Mouse (Mus musculus): ENCODE data around the gene Olfr1394.
"Not testable (repeated sequence)": the region's sequence is repeated elsewhere in the genome, so short reads cannot be mapped to it uniquely, and the experiment has no call there.

The Olfr1394 gene

GRCm38 (mm10) chr11:49189737-49190136 lies 35.6 kb downstream of the Olfr1394 start:
- DNase-seq (ENCODE audit: low spot score), result peak; percentile 48

- no peak for DNase-seq (ENCODE audit: low spot score)
Observed at GRCm38 (mm10) chr11:49191083-49191482, 36.9 kb downstream of the Olfr1394 start.

GRCm38 (mm10) chr11:49194771-49195170 lies 40.6 kb downstream of the Olfr1394 start:
- DNase-seq (ENCODE audit: low spot score), result not testable (repeated sequence)

- no peak for DNase-seq (ENCODE audit: low spot score)
Observed at GRCm38 (mm10) chr11:49195819-49196322, 41.7 kb downstream of the Olfr1394 start.

GRCm38 (mm10) chr11:49200666-49201065 lies 46.5 kb downstream of the Olfr1394 start:
- no peak for DNase-seq (ENCODE audit: low spot score)

- DNase-seq (ENCODE audit: low spot score), result no peak
Observed at GRCm38 (mm10) chr11:49201142-49201541, 47.0 kb downstream of the Olfr1394 start.

- DNase-seq (ENCODE audit: low spot score), result no peak
Observed at GRCm38 (mm10) chr11:49202071-49202470, 47.9 kb downstream of the Olfr1394 start.

GRCm38 (mm10) chr11:49202523-49203061 lies 48.4 kb downstream of the Olfr1394 start:
- DNase-seq (ENCODE audit: low spot score), result peak; percentile 57

GRCm38 (mm10) chr11:49203129-49203768 lies 49.1 kb downstream of the Olfr1394 start, which contains the start of gene Zfp62:
Gene Zfp62, plus strand, starts transcription at chr11:49203292.
- peak; percentile 89 for DNase-seq (ENCODE audit: low spot score)

GRCm38 (mm10) chr11:49203771-49204497 lies 49.8 kb downstream of the Olfr1394 start:
- peak; percentile 58 for DNase-seq (ENCODE audit: low spot score)

- DNase-seq (ENCODE audit: low spot score), result no peak
Observed at GRCm38 (mm10) chr11:49205080-49205590, 51.0 kb downstream of the Olfr1394 start.

GRCm38 (mm10) chr11:49207495-49207894 lies 53.3 kb downstream of the Olfr1394 start:
- no peak for DNase-seq (ENCODE audit: low spot score)

Measured in c-Kit-positive CD71-positive TER-119-positive erythroid progenitor cells, embryonic 14.5 days (primary cell).